Mouse (Mus musculus): ENCODE results near the gene Ccdc177. TPM values are rescaled to one million over a fixed set of nuclear protein-coding genes. Genes with fewer than 3 reads are reported as not detected.
A peak's percentile ranks its signal among the peaks of the same experiment; 100 is the strongest.

The Ccdc177 gene
- polyA plus RNA-seq, 1 experiment from 2014 or later = not detected

GRCm38 (mm10) chr12:80782190-80782589 lies 21.7 kb upstream of the Ccdc177 start:
- peaks cover 63% of the 10 kb centered on the region for H3K4me1 ChIP-seq
- no peak for ATAC-seq
- H3K27ac ChIP-seq = no peak overlapping the region
- no peak overlapping the region for H3K9ac ChIP-seq
- 62% methylated on average over 3 of the region's 3 CpGs for WGBS (ENCODE audit: insufficient replicate concordance)
- no peak overlapping the region for H3K4me3 ChIP-seq
- H3K36me3 ChIP-seq = no peaks in the 10 kb centered on the region
- no peaks in the 10 kb centered on the region for H3K27me3 ChIP-seq (replicated peaks)
- no peaks in the 10 kb centered on the region for H3K9me3 ChIP-seq (replicated peaks)
- H3K4me2 ChIP-seq = no peak overlapping the region

GRCm38 (mm10) chr12:80779760-80780159 lies 19.3 kb upstream of the Ccdc177 start:
- no peak overlapping the region for H3K9ac ChIP-seq
- H3K9me3 ChIP-seq (replicated peaks) = no peaks in the 10 kb centered on the region
- H3K4me3 ChIP-seq = no peak overlapping the region
- no peak overlapping the region for H3K4me2 ChIP-seq
- ATAC-seq = no peak
- WGBS (ENCODE audit: insufficient replicate concordance) = 80% methylated on average over 4 of the region's 4 CpGs
- no peaks in the 10 kb centered on the region for H3K27me3 ChIP-seq (replicated peaks)
- H3K4me1 ChIP-seq = peaks cover 63% of the 10 kb centered on the region
- no peaks in the 10 kb centered on the region for H3K36me3 ChIP-seq
- peak overlapping the region; percentile 98 for H3K27ac ChIP-seq

GRCm38 (mm10) chr12:80778188-80778936 lies 17.9 kb upstream of the Ccdc177 start:
- WGBS (ENCODE audit: insufficient replicate concordance) = 13% methylated on average over 16 of the region's 16 CpGs
- Histone ChIP-seq H3K9ac (peak overlapping the region; percentile 64), H3K4me3 (peak overlapping the region; percentile 37), H3K4me2 (peak overlapping the region; percentile 68), H3K4me1 (peaks cover 53% of the 10 kb centered on the region), H3K27ac (peak overlapping the region; percentile 98), H3K9me3 (replicated peaks) (no peaks in the 10 kb centered on the region), H3K36me3 (no peaks in the 10 kb centered on the region), H3K27me3 (replicated peaks) (no peaks in the 10 kb centered on the region)
- ATAC-seq = peak; percentile 98

- Histone ChIP-seq H3K4me1 (peaks cover 53% of the 10 kb centered on the region), H3K9me3 (replicated peaks) (no peaks in the 10 kb centered on the region), H3K36me3 (no peaks in the 10 kb centered on the region), H3K27ac (peak overlapping the region; percentile 98), H3K4me3 (no peak overlapping the region), H3K9ac (peak overlapping the region; percentile 36), H3K4me2 (peak overlapping the region; percentile 24), H3K27me3 (replicated peaks) (no peaks in the 10 kb centered on the region)
- 17% methylated on average over 4 of the region's 4 CpGs for WGBS (ENCODE audit: insufficient replicate concordance)
- ATAC-seq = peak; percentile 54
Observed at GRCm38 (mm10) chr12:80776046-80776634, 15.7 kb upstream of the Ccdc177 start.

GRCm38 (mm10) chr12:80774786-80775185 lies 14.3 kb upstream of the Ccdc177 start:
- Histone ChIP-seq H3K4me3 (no peak overlapping the region), H3K9ac (no peak overlapping the region), H3K36me3 (no peaks in the 10 kb centered on the region), H3K4me2 (no peak overlapping the region), H3K27me3 (replicated peaks) (no peaks in the 10 kb centered on the region), H3K27ac (no peak overlapping the region), H3K9me3 (replicated peaks) (no peaks in the 10 kb centered on the region), H3K4me1 (peaks cover 48% of the 10 kb centered on the region)
- ATAC-seq = no peak
- 72% methylated on average over 7 of the region's 7 CpGs for WGBS (ENCODE audit: insufficient replicate concordance)

- Histone ChIP-seq H3K9me3 (replicated peaks) (no peaks in the 10 kb centered on the region), H3K27ac (no peak overlapping the region), H3K9ac (no peak overlapping the region), H3K27me3 (replicated peaks) (peaks cover 18% of the 10 kb centered on the region), H3K4me2 (peak overlapping the region; percentile 46), H3K4me3 (no peak overlapping the region), H3K36me3 (no peaks in the 10 kb centered on the region), H3K4me1 (no peaks in the 10 kb centered on the region)
- 17% methylated on average over 11 of the region's 11 CpGs for WGBS (ENCODE audit: insufficient replicate concordance)
- peak; percentile 70 for ATAC-seq
Observed at GRCm38 (mm10) chr12:80769697-80770096, 9.2 kb upstream of the Ccdc177 start.

GRCm38 (mm10) chr12:80764116-80764515 lies 3.6 kb upstream of the Ccdc177 start:
- Histone ChIP-seq H3K4me2 (no peak overlapping the region), H3K27ac (no peak overlapping the region), H3K9ac (no peak overlapping the region), H3K4me1 (peaks cover 6% of the 10 kb centered on the region), H3K27me3 (replicated peaks) (peaks cover 66% of the 10 kb centered on the region), H3K36me3 (no peaks in the 10 kb centered on the region), H3K9me3 (replicated peaks) (no peaks in the 10 kb centered on the region), H3K4me3 (no peak overlapping the region)
- 53% methylated on average over 4 of the region's 4 CpGs for WGBS (ENCODE audit: insufficient replicate concordance)
- ATAC-seq = no peak

- no peak overlapping the region for H3K4me2 ChIP-seq
- ATAC-seq = no peak
- no peak overlapping the region for H3K4me3 ChIP-seq
- H3K27me3 ChIP-seq (replicated peaks) = peaks cover 70% of the 10 kb centered on the region
- H3K9ac ChIP-seq = no peak overlapping the region
- no peaks in the 10 kb centered on the region for H3K9me3 ChIP-seq (replicated peaks)
- 63% methylated on average over 5 of the region's 5 CpGs for WGBS (ENCODE audit: insufficient replicate concordance)
- peaks cover 17% of the 10 kb centered on the region for H3K4me1 ChIP-seq
- no peak overlapping the region for H3K27ac ChIP-seq
- H3K36me3 ChIP-seq = no peaks in the 10 kb centered on the region
Observed at GRCm38 (mm10) chr12:80762982-80763381, 2.5 kb upstream of the Ccdc177 start.

- Histone ChIP-seq H3K9me3 (replicated peaks) (no peaks in the 10 kb centered on the region), H3K4me2 (peak overlapping the region; percentile 41), H3K9ac (no peak overlapping the region), H3K27me3 (replicated peaks) (peaks cover 92% of the 10 kb centered on the region), H3K4me3 (no peak overlapping the region; the same call in 1 of the 2 replicates), H3K4me1 (peaks cover 25% of the 10 kb centered on the region), H3K36me3 (no peaks in the 10 kb centered on the region), H3K27ac (no peak overlapping the region)
- no peak for ATAC-seq
- 4% methylated on average over 22 of the region's 22 CpGs for WGBS (ENCODE audit: insufficient replicate concordance)
Observed at GRCm38 (mm10) chr12:80759713-80760395, 633 bp downstream of the Ccdc177 start.

- no peak for ATAC-seq
- peak overlapping the region; percentile 52; the same call in 1 of the 2 replicates for H3K4me3 ChIP-seq
Observed at GRCm38 (mm10) chr12:80759387-80759712, 1.1 kb downstream of the Ccdc177 start.

GRCm38 (mm10) chr12:80758559-80759386 lies 1.7 kb downstream of the Ccdc177 start:
- WGBS (ENCODE audit: insufficient replicate concordance) = 2% methylated on average over 92 of the region's 92 CpGs
- no peak overlapping the region for H3K9ac ChIP-seq
- H3K9me3 ChIP-seq (replicated peaks) = no peaks in the 10 kb centered on the region

More at GRCm38 (mm10) chr12:80759387-80759712, 1.1 kb downstream of the Ccdc177 start:
- Histone ChIP-seq H3K9ac (no peak overlapping the region), H3K27me3 (replicated peaks) (peaks cover 97% of the 10 kb centered on the region), H3K36me3 (no peaks in the 10 kb centered on the region), H3K27ac (no peak overlapping the region), H3K4me2 (peak overlapping the region; percentile 77), H3K4me1 (peaks cover 25% of the 10 kb centered on the region), H3K9me3 (replicated peaks) (no peaks in the 10 kb centered on the region)
- 8% methylated on average over 13 of the region's 13 CpGs for WGBS (ENCODE audit: insufficient replicate concordance)

More at GRCm38 (mm10) chr12:80758559-80759386, 1.7 kb downstream of the Ccdc177 start:
- no peak for ATAC-seq
- H3K36me3 ChIP-seq = no peaks in the 10 kb centered on the region
- peak overlapping the region; percentile 52 for H3K4me3 ChIP-seq
- H3K4me2 ChIP-seq = peak overlapping the region; percentile 77
- no peak overlapping the region for H3K27ac ChIP-seq
- peaks cover 25% of the 10 kb centered on the region for H3K4me1 ChIP-seq
- peaks cover 97% of the 10 kb centered on the region for H3K27me3 ChIP-seq (replicated peaks)

Measured in liver, embryonic 12.5 days (tissue).